11 mouse cellular contexts compared by ENCODE assay signal in genomic region chr7:112851281-112851744, GRCm38 (mm10).
DNase-seq lines count a peak whose midpoint lies in the region; ATAC-seq and TF ChIP-seq lines count a peak whose summit lies in the region.
"Had no signal": no experiment of that assay in that cellular context is flagged by ENCODE, and none has a peak within 500 bp of the region (broad histone marks: within the 10 kb centered on the region; RNA-seq: fewer than 3 reads in every experiment).

No protein-coding gene starts in this region.

- 3% methylated on average over 8 of the region's 8 CpGs for WGBS in forebrain, embryonic 16.5 days
- 11% methylated on average over 8 of the region's 8 CpGs for WGBS in midbrain, embryonic 16.5 days

- H3K4me1 ChIP-seq in forebrain, embryonic 16.5 days (replicated peaks; ENCODE audit: control insufficient read depth, insufficient read depth, low read length): peaks cover 28% of the 10 kb centered on the region
- peaks cover 36% of the 10 kb centered on the region for H3K4me1 ChIP-seq in midbrain, embryonic 16.5 days (ENCODE audit: control insufficient read depth, insufficient read depth, low read length)

- no peak for DNase-seq in gastrocnemius, adult 2 months
- no peak for DNase-seq in gastrocnemius, postnatal 25 days
- peak; percentile 71 for DNase-seq in brain, embryonic 14.5 days (ENCODE audit: low read depth)
- no peak for DNase-seq in right cerebral cortex, postnatal 36 days (ENCODE audit: low spot score in 2 of 2)
- DNase-seq in urinary bladder, postnatal 14 days (ENCODE audit: low spot score): no peak
- no peak for DNase-seq in thymus, postnatal 10 days (ENCODE audit: low spot score in 2 of 2)
- DNase-seq: adrenal gland, postnatal 25 days; cerebellum, adult 8-10 months had no signal

- no peaks in the 10 kb centered on the region for H3K27me3 ChIP-seq in forebrain, embryonic 16.5 days (replicated peaks; ENCODE audit: control insufficient read depth, insufficient read depth, low read length)
- no peaks in the 10 kb centered on the region for H3K27me3 ChIP-seq in midbrain, embryonic 16.5 days (ENCODE audit: control insufficient read depth, insufficient read depth, low read depth, low read length)

- peak overlapping the region; percentile 21; the same call in 1 of the 2 replicates for H3K4me3 ChIP-seq in gastrocnemius, adult 2 months
- H3K4me3 ChIP-seq in forebrain, embryonic 16.5 days (replicated peaks; ENCODE audit: low read length): no peak overlapping the region
- no peak overlapping the region for H3K4me3 ChIP-seq in midbrain, embryonic 16.5 days (ENCODE audit: low read depth, low read length)
- H3K4me3 ChIP-seq: myocyte had no signal

- H3K4me2 ChIP-seq in forebrain, embryonic 16.5 days (ENCODE audit: low read length): no peak overlapping the region
- H3K4me2 ChIP-seq in midbrain, embryonic 16.5 days (ENCODE audit: low read length): no peak overlapping the region

- no peaks in the 10 kb centered on the region for H3K36me3 ChIP-seq in forebrain, embryonic 16.5 days (ENCODE audit: control insufficient read depth, insufficient read depth)
- no peaks in the 10 kb centered on the region for H3K36me3 ChIP-seq in midbrain, embryonic 16.5 days (ENCODE audit: control insufficient read depth, insufficient read depth, low read length)

- no peak for TF ChIP-seq CTCF in gastrocnemius, adult 2 months (IDR thresholded peaks at IDR 0.05)
- no peak for TF ChIP-seq CTCF in brain, embryonic 14.5 days (IDR thresholded peaks at IDR 0.05; ENCODE audit: borderline replicate concordance, extremely low read depth, insufficient read depth, insufficient read length)

- ATAC-seq in forebrain, embryonic 16.5 days: no peak
- ATAC-seq in midbrain, embryonic 16.5 days: no peak

- H3K9ac ChIP-seq in forebrain, embryonic 16.5 days (replicated peaks; ENCODE audit: low read depth, low read length): no peak overlapping the region
- no peak overlapping the region for H3K9ac ChIP-seq in midbrain, embryonic 16.5 days (ENCODE audit: low read depth, low read length)

- H3K9me3 ChIP-seq in forebrain, embryonic 16.5 days (ENCODE audit: control insufficient read depth, low read length): no peaks in the 10 kb centered on the region
- no peaks in the 10 kb centered on the region for H3K9me3 ChIP-seq in midbrain, embryonic 16.5 days (replicated peaks; ENCODE audit: control insufficient read depth, low read length, poor library complexity, severe bottlenecking)

- H3K27ac ChIP-seq in gastrocnemius, adult 2 months: peak overlapping the region; percentile 79
- peak overlapping the region; percentile 13; the same call in 1 of the 2 replicates for H3K27ac ChIP-seq in forebrain, embryonic 16.5 days (ENCODE audit: low read length)
- H3K27ac ChIP-seq in midbrain, embryonic 16.5 days (ENCODE audit: low read length): 0 out of 2 replicates have a peak overlapping the region, but pooled peaks have one; percentile 47

- intact Hi-C loops in gastrocnemius, adult 2 months (cut with DNase I): no loop called here

- no peak for TF ChIP-seq POLR2A in brain, embryonic 14.5 days (IDR thresholded peaks at IDR 0.05; ENCODE audit: borderline replicate concordance, extremely low read depth, insufficient read depth, insufficient read length, poor library complexity, severe bottlenecking)

Comparison
In these comparisons a context has a peak if more than half of its experiments do, and no peak if none do; other contexts are left out.
1. H3K27ac ChIP-seq: peak in every context shown above with its lines; median percentile 79 in gastrocnemius, adult 2 months; 47 in midbrain, embryonic 16.5 days; 13 in forebrain, embryonic 16.5 days.